Mouse (Mus musculus): ENCODE data around the gene Pphln1. TPM values are rescaled to one million over a fixed set of nuclear protein-coding genes. Genes with fewer than 3 reads are reported as not detected.
A peak's percentile ranks its signal among the peaks of the same experiment; 100 is the strongest.
"Not testable (repeated sequence)": the region's sequence is repeated elsewhere in the genome, so short reads cannot be mapped to it uniquely, and the experiment has no call there.

Gene Pphln1
- total RNA-seq (2014; rRNA removed; ENCODE audit: low replicate concordance) (11.1 and 17.8 TPM in 2 replicates), polyA plus RNA-seq (2015; fragmentation: Nextera tagmentation; extraction: Ambion mirVana) (21.3 and 22.6 TPM in 2 replicates)

DNA sequence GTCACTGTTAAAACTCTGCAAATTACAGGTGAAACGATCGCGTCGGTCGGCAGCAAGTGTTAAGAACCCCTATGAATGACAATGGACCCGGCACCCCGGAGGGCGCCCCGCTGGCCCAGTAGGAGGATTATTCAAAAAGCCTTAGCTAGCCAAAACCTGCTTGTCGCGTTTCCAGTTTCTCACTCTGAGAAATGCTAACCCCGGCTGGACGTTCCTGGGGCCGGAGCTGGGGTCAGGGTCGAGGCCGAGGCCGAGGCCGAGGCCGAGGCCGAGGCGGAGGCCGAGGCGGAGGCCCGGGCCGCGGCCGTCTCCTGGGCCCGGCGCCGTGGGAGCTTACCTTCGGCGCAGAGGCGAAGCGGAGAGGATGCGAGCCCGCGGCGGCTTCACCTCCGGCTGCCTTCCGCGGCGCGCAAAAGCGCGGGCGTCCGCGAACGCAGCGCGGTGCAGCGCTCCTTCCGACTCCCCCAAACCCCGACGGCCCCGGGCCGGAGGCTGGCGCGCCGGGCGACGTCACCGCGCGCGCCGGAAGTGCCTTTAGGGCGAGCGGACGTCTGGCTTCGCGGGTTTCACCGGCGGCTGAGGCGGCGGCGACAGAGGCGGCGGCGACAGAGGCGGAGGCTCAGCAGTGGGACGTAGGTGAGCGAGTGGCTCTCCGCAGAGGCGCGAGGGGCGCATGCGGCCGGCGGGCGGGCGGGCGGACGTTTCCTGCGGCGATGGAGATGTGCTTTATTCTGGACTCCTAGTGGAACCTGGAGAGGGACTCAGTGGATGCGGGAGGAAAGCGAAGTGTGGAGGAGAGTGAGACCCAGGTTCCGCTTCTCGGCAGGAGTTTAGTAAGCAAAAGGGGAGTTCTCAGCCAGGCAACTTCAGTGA lies at the start of gene Pphln1, which contains the start of gene Zcrb1:
TSS of gene Pphln1 (plus strand) at position 525 of the 873 bp plus-strand sequence.
TSS of gene Zcrb1 (minus strand) at position 509 of the 873 bp plus-strand sequence.
- under 1% methylated on average over 96 of the region's 100 CpGs for WGBS
- H3K27me3 ChIP-seq (ENCODE audit: control insufficient read depth, insufficient read depth, low read length), result no peaks in the 10 kb centered on the region
- H3K27ac ChIP-seq (ENCODE audit: low read depth), result peak within 1 kb of the TSS; percentile 84
- peak within 1 kb of the TSS; percentile 92 for H3K4me3 ChIP-seq (ENCODE audit: low read depth, low read length)
- H3K9me3 ChIP-seq (replicated peaks; ENCODE audit: control insufficient read depth, low read length), result no peaks in the 10 kb centered on the region
- TF ChIP-seq CTCF (IDR thresholded peaks at IDR 0.05; ENCODE audit: low read depth) (no peak), EP300 (IDR thresholded peaks at IDR 0.05; ENCODE audit: low read depth) (no peak)
- DNase-seq (ENCODE audit: low spot score), result peak; percentile 78
- H3K4me1 ChIP-seq (ENCODE audit: control insufficient read depth, insufficient read depth), result peaks cover 15% of the 10 kb centered on the region
- H3K36me3 ChIP-seq (replicated peaks; ENCODE audit: control insufficient read depth, insufficient read depth, low read length), result peaks cover 22% of the 10 kb centered on the region; the same call in 1 of the 2 replicates
- peak; percentile 93 for ATAC-seq (ENCODE audit: insufficient read depth, low read depth)
- H3K4me2 ChIP-seq (ENCODE audit: low read depth, low read length), result peak within 1 kb of the TSS; percentile 96
- peak within 1 kb of the TSS; percentile 92 for H3K9ac ChIP-seq (replicated peaks; ENCODE audit: low read depth, low read length)

DNA sequence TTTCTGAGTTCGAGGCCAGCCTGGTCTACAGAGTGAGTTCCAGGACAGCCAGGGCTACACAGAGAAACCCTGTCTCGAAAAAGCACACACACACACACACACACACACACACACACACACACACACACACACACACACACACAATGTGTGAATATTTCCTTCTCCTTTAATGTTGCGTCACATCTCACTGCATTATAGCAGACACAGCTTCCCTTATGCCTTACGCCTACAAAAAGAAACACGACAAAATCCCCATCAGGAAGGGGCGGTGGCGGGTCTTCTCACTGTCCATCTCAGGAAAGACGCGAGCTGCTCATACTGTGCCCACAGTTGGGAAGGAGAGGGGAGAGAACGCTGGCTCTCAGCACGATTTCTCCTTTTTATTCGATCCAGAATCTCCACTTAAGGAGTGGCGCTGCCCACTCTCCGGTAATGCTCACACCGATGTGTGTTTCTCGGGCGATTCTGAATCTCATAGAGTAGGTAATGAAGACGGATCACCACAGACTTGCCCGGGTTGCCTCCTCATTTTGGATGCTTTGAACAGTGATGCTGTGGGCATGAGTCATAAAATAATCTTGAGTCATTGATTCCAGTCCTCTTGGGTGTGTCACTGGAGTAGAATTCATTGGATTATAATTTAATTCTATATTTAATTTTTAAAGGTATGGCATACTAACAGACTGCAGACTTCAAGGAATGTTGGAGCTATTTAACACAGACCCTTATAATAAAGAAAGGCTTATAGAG lies 39.6 kb upstream of the Pphln1 start:
- Histone ChIP-seq H3K27me3 (ENCODE audit: control insufficient read depth, insufficient read depth, low read length) (no peaks in the 10 kb centered on the region), H3K4me3 (ENCODE audit: low read depth, low read length) (no peak overlapping the region), H3K36me3 (replicated peaks; ENCODE audit: control insufficient read depth, insufficient read depth, low read length) (no peaks in the 10 kb centered on the region), H3K27ac (ENCODE audit: low read depth) (no peak overlapping the region), H3K9ac (replicated peaks; ENCODE audit: low read depth, low read length) (no peak overlapping the region), H3K4me1 (ENCODE audit: control insufficient read depth, insufficient read depth) (no peaks in the 10 kb centered on the region), H3K4me2 (ENCODE audit: low read depth, low read length) (no peak overlapping the region), H3K9me3 (replicated peaks; ENCODE audit: control insufficient read depth, low read length) (no peaks in the 10 kb centered on the region)
- 90% methylated on average over 19 of the region's 19 CpGs for WGBS
- DNase-seq (ENCODE audit: low spot score) (no peak), ATAC-seq (ENCODE audit: insufficient read depth, low read depth) (no peak)
- TF ChIP-seq EP300 (IDR thresholded peaks at IDR 0.05; ENCODE audit: low read depth), result no peak
- no peak for TF ChIP-seq CTCF (IDR thresholded peaks at IDR 0.05; ENCODE audit: low read depth)

DNA sequence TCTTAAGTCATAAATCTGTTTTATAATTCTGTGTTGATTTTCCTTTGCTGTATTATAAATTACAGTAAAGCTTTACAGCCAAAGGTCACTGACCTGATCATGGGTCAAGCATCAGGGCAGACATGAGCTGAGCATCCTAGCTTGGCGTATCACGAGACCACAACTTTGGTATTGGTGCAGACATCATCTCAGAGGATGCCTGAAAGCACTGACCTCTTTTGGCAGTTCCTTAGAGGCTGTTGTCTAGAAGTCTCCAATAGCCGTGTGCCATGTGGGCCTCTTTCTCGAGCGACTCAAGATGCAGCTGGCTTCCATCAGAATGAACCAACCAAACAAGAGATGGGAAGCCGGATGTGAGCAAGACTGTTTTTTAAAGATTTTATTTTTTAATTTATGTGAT lies 32.6 kb upstream of the Pphln1 start:
- no peaks in the 10 kb centered on the region for H3K9me3 ChIP-seq (replicated peaks; ENCODE audit: control insufficient read depth, low read length)
- H3K9ac ChIP-seq (replicated peaks; ENCODE audit: low read depth, low read length), result no peak overlapping the region
- DNase-seq (ENCODE audit: low spot score) (no peak), ATAC-seq (ENCODE audit: insufficient read depth, low read depth) (no peak)
- H3K4me2 ChIP-seq (ENCODE audit: low read depth, low read length), result no peak overlapping the region
- no peak for TF ChIP-seq EP300 (IDR thresholded peaks at IDR 0.05; ENCODE audit: low read depth)
- TF ChIP-seq CTCF (IDR thresholded peaks at IDR 0.05; ENCODE audit: low read depth), result no peak
- H3K27ac ChIP-seq (ENCODE audit: low read depth), result no peak overlapping the region
- no peaks in the 10 kb centered on the region for H3K4me1 ChIP-seq (ENCODE audit: control insufficient read depth, insufficient read depth)
- no peak overlapping the region for H3K4me3 ChIP-seq (ENCODE audit: low read depth, low read length)
- H3K27me3 ChIP-seq (ENCODE audit: control insufficient read depth, insufficient read depth, low read length), result no peaks in the 10 kb centered on the region
- 87% methylated on average over 6 of the region's 6 CpGs for WGBS
- no peaks in the 10 kb centered on the region for H3K36me3 ChIP-seq (replicated peaks; ENCODE audit: control insufficient read depth, insufficient read depth, low read length)

DNA sequence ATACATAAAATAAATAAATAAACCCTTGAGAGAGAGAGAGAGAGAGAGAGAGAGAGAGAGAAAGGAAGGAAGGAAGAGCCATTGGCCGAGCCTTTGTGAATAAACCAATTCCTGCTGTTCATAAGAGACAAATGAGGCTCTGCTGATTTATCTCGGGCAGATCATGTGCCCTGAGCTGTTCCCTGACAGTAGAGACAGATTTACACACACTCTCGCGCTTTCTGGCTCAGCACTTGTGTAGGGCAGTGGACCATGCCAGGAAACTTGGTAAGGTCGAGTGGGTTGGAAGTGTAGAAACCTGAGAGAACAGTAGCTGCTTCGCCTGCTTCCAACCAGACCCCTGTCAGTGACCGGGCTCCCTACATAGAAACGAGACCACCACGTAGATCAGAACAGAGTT lies 29.6 kb upstream of the Pphln1 start:
- no peak for DNase-seq (ENCODE audit: low spot score)
- WGBS, result 55% methylated on average over 9 of the region's 9 CpGs
- Histone ChIP-seq H3K4me3 (ENCODE audit: low read depth, low read length) (no peak overlapping the region), H3K4me2 (ENCODE audit: low read depth, low read length) (no peak overlapping the region), H3K4me1 (ENCODE audit: control insufficient read depth, insufficient read depth) (no peaks in the 10 kb centered on the region), H3K9me3 (replicated peaks; ENCODE audit: control insufficient read depth, low read length) (no peaks in the 10 kb centered on the region), H3K36me3 (replicated peaks; ENCODE audit: control insufficient read depth, insufficient read depth, low read length) (no peaks in the 10 kb centered on the region), H3K27me3 (ENCODE audit: control insufficient read depth, insufficient read depth, low read length) (no peaks in the 10 kb centered on the region), H3K27ac (ENCODE audit: low read depth) (no peak overlapping the region), H3K9ac (replicated peaks; ENCODE audit: low read depth, low read length) (no peak overlapping the region)
- TF ChIP-seq CTCF (IDR thresholded peaks at IDR 0.05; ENCODE audit: low read depth) (no peak), EP300 (IDR thresholded peaks at IDR 0.05; ENCODE audit: low read depth) (no peak)
- ATAC-seq (ENCODE audit: insufficient read depth, low read depth), result no peak

DNA sequence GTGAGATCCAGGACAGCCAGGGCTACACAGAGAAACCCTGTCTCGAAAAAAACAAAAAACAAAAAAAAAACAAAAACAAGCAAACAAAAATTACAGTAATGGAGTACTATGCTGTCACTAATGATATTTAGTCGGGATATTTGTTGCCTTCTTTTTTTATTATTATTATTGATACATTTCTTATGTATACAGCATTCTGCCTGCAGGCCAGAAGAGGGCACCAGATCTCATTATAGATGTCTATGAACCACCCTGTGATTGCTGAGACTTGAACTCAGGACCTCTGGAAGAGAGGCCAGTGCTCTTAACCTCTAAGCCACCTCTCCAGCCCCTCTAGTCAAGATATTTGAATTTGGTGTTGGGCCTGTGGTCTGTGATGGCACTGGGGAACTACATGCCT lies 26.3 kb upstream of the Pphln1 start:
- no peak overlapping the region for H3K4me2 ChIP-seq (ENCODE audit: low read depth, low read length)
- H3K36me3 ChIP-seq (replicated peaks; ENCODE audit: control insufficient read depth, insufficient read depth, low read length), result no peaks in the 10 kb centered on the region
- DNase-seq (ENCODE audit: low spot score), result no peak
- no peaks in the 10 kb centered on the region for H3K27me3 ChIP-seq (ENCODE audit: control insufficient read depth, insufficient read depth, low read length)
- H3K4me1 ChIP-seq (ENCODE audit: control insufficient read depth, insufficient read depth), result no peaks in the 10 kb centered on the region
- ATAC-seq (ENCODE audit: insufficient read depth, low read depth), result no peak
- H3K4me3 ChIP-seq (ENCODE audit: low read depth, low read length), result no peak overlapping the region
- peak; percentile 20; the same call in 1 of the 2 replicates for TF ChIP-seq CTCF (IDR thresholded peaks at IDR 0.05; ENCODE audit: low read depth)
- TF ChIP-seq EP300 (IDR thresholded peaks at IDR 0.05; ENCODE audit: low read depth), result no peak
- H3K9me3 ChIP-seq (replicated peaks; ENCODE audit: control insufficient read depth, low read length), result no peaks in the 10 kb centered on the region
- no peak overlapping the region for H3K9ac ChIP-seq (replicated peaks; ENCODE audit: low read depth, low read length)
- WGBS, result 85% methylated on average over 2 of the region's 2 CpGs
- no peak overlapping the region for H3K27ac ChIP-seq (ENCODE audit: low read depth)

DNA sequence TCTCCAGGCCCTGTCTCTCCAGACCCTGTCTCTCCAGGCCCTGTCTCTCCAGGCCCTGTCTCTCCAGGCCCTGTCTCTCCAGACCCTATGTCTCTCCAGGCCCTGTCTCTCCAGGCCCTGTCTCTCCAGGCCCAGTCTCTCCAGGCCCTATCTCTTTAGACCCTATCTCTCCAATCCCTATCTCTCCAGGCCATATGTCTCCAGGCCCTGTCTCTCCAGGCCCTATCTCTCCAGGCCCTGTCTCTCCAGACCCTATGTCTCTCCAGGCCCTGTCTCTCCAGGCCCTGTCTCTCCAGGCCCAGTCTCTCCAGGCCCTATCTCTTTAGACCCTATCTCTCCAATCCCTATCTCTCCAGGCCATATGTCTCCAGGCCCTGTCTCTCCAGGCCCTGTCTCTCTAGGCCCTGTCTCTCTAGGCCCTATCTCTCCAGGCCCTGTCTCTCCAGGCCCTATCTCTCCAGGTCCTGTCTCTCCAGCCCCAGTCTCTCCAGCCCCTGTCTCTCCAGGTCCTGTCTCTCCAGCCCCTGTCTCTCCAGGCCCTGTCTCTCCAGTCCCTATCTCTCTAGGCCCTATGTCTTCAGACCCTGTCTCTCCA lies 25.5 kb upstream of the Pphln1 start:
- H3K36me3 ChIP-seq (replicated peaks; ENCODE audit: control insufficient read depth, insufficient read depth, low read length); H3K9me3 ChIP-seq (replicated peaks; ENCODE audit: control insufficient read depth, low read length); H3K27me3 ChIP-seq (ENCODE audit: control insufficient read depth, insufficient read depth, low read length); H3K4me3 ChIP-seq (ENCODE audit: low read depth, low read length); ATAC-seq (ENCODE audit: insufficient read depth, low read depth); H3K9ac ChIP-seq (replicated peaks; ENCODE audit: low read depth, low read length); DNase-seq (ENCODE audit: low spot score); H3K27ac ChIP-seq (ENCODE audit: low read depth); H3K4me2 ChIP-seq (ENCODE audit: low read depth, low read length); H3K4me1 ChIP-seq (ENCODE audit: control insufficient read depth, insufficient read depth): not testable (repeated sequence)

All from heart, postnatal 0 days (tissue).